Mouse (Mus musculus) testis, postnatal 14 days (tissue): ENCODE data around the gene Sdhc.
"Not testable (repeated sequence)": the region's sequence is repeated elsewhere in the genome, so short reads cannot be mapped to it uniquely, and the experiment has no call there.

Experiments used
- DNase-seq: peaks from one replicate; pipeline ENCODE4 v3.0.0; 2021; ENCODE audit warnings: low spot score

Gene Sdhc

DNA sequence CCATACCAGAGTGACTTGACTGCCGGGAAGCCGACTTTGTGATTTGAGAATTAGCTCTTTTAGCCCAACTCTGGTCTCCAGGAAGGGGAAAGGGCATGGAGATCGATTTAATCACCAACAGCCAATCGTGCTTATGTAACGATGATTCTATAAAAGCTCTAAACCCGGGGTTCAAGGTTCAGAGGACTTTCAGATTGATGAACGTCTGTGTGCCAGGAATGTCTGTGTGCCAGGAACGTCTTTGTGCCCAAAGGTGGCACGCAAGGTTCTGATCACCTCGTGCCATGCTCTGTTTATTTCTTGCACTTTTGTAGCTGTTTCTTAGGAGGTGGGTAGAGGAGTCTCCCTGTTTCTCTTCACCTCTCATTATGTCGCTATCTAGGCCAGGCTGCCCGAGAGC is 18.5 kb upstream of the Sdhc start:
- no peak for DNase-seq

DNA sequence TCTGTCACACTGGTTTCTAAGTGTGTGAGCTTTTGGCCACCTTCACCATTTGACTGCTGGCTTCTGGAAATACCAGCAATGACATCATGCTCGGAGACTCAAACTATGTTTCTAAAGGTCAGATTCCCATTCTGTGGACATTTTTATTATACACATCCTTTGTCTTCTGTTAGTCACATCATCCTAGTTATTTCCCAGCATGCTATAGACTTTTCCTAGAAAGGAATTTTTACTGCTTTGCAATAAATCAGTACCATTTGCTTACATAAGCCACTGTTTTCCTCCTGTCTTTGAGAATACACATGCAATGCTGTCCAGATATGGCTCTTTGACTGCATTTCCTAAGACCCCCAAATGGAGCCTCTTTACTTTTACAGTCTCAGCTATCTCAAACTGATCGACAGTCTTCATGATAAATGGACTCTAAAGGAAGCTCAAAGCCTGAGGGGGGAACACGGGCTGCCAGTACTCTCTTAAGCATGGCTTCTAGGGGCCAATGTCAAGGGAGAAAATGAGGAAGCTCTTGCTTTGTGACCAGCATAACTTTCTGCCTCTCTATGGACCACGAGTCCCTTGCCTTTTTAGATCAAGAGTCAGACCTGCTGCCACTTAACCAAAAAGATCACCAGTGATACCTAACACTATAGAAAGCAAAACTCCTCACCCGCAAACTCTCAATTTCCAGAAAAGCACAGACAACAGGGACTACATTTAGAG is 15.4 kb upstream of the Sdhc start:
- DNase-seq: no peak

DNA sequence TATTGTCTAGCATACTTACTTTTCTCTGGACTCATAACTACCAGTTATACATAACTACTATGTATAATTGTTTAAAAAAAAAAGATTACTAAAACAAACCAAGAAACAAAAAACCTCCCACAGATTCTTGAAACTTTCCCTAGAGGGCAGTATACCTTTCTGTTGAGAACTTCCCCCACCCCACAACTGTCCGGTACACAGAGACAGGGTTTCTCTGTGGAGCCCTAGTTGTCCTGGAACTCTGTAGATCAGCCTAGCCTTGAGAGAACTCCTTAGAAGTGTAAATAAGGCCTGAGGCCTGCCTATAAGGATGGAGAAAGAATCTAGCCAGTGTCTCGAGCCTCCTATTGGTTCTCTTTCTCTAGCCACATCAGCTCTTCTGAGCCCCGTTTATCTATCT is 13.9 kb upstream of the Sdhc start:
- DNase-seq: no peak

DNA sequence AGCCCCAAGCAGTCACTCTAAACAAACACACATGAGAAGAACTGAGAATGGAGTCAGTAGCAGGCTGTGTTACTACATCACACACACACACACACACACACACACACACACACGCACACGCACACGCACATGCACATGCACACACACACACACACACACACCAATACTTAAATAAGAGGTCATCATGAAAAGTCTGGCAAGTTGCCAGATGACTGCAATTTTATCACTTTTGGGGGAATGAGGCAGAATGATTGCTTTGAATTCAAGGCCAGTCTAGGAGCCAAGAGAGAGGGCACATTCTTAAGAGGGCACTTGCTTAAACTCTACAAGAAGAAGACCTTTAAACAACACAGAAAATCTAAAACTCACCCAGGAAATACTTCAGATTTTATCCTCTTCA is 12.1 kb upstream of the Sdhc start:
- no peak for DNase-seq

DNA sequence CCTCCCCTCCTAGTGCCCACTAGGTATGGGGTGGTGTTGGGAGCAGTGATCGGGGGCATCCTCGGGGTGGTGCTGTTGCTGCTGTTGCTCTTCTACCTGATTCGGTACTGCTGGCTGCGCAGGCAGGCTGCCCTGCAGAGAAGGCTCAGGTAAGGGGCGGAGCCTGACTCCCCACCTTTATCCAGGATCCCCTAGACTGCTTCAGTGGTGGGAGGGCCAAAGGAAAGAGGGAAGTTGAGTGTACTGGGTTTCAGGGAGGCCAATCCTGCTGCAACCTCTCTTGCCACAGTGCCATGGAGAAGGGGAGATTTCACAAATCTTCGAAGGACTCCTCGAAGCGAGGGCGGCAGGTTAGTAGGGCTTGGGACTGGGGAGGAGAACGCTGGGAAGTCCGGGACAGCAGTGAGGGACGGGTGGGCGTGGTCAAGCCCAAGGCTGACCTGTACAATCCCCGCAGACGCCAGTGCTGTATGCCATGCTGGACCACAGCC is 9.1 kb upstream of the Sdhc start:
- no peak for DNase-seq

DNA sequence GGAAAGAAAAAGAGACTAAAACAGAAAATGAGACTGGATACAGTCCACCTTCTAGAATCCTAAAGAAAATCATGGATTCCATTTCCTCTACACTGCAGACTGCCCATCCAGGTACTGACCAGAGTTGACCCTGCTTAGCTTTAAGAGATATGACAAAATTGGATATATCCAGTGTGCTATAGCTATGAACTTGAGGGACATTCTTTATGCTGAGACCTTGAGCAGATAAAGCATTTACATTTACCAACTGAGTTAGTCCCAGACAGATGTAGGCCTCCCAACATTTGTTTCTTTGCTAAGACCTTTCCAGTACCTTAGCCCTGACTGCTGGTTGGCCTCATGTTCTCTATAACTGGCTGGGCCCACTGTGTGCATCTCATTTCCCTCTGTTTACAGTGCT is 7.6 kb upstream of the Sdhc start:
- no peak for DNase-seq

DNA sequence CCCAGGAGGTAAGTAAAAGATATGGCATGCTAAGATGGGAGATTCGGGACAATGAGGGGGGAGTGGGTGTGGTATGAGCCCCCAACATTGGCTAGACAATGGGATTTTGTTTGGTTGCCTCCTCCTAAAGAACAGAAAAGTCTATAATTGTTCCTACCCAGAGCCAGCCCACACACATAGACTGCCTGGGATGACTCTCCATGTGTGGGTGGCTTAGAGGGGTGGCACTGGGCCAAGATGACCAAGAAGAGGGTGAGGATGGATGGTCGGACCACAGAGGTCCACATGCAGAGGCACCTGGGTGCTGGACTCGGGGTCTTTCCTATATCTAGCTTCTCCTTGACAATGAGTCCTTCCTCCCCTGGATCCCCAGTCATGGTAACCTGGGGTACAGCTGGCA is 6.2 kb upstream of the Sdhc start:
- DNase-seq: no peak

DNA sequence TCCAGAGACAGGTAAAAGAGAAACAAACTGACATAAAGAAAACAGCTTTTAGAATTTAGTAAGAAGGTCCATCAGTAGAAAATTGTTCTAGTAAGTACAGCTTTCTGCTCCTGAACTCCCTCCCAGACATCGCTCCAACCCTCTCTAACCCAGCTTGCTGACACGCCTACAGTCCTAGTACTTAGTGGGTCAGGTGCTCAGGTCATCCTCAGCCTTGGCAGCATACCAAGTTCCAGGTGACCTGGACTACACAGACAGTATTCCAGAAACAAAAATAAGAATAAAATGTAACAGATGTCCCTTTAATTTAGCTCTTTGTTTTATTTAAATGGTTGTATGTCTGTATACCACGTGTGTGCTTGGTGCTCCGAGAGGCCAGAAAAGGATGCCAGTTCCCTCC is 1.6 kb upstream of the Sdhc start:
- no peak for DNase-seq

DNA sequence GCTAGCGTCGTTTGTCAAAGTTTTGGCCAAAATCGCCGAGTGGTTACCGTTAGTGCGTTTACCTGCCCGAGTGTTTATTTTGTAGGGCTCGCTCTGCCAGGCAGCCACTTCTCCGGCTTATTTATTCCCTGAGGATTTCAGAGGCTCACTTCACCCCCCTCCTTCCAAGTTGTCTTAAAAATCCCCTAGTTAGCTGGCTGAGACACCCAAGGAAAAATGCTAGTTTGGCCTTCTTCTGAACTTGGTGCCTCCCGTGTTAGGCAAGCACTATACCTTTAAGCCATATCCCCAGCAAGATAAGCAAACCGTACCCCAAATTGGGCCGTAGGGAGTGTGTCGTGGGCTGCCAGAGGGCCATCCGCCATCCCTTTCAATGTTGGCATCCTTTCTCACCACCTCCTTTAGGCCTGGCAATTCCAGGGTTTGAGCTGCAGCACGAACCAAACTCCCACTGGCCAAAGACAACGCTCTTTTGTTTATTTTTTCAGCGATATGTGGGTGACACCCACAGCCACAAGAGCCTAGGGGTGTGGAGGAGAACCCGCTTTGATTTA is 512 bp upstream of the Sdhc start:
- DNase-seq: no peak

DNA sequence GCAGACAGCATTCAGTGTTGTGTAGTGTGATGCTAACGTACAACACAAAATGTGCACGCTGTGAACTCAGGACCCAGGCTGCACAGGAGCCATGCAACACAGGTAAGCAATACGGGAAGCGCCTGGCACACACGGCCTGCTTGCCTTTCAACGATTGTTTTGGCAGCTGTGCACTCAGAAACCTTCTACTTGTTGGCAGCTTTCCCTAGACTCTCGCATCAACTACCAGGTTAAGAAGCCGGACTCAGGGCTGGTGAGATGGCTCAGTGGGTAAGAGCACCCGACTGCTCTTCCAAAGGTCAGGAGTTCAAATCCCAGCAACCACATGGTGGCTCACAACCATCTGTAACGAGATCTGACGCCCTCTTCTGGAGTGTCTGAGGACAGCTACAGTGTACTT is 7.4 kb downstream of the Sdhc start:
- not testable (repeated sequence) for DNase-seq

DNA sequence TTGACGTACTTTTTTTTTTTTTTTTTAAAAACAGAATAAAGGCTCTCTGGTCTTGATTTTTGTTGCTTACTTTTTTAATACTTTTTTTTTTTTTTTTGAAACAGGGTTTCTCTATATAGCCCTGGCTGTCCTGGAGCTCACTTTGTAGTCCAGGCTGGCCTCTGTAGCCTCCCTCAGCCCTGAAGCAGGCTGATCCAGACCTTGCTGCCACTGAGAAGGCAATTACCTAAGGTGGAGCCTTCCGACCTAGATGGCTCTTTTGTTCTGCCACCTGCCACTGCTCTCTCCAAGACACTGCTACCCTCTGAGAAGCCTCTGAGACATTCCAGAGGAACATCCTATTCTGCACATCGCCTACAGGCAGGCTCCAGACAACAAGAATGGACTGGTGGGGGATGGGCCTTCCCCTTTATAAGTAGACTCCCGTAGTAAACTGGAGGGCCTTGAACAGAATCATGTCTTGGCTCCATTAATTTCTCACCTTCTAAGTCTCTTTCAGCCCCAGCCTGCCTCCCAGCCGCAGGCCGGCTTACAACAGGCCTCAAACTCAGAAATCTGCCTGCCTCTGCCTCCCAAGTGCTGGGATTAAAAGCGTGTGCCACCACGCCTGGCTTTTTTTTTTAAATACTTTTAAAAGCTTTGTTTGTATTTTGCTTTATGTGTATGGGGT is 12.8 kb downstream of the Sdhc start:
- DNase-seq: not testable (repeated sequence)

DNA sequence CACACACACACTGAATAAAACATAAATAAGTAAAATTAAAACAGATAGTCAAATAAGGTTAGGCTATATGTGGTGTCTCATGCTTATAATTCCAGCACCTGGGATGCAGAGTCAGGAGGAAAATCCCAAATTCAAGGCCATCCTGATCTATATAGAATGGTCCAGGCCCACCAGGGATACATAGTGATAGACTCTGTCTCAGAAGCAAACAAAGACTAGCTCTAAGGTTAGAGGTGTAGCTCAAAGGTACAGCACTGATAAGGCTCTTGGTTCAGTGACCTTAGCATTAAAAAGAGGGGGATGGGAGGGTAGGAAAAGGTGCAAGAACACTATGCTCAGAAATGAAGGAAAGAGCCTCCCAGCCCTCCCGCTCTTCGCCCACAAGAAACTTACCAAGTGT is 14.8 kb downstream of the Sdhc start:
- DNase-seq: no peak

DNA sequence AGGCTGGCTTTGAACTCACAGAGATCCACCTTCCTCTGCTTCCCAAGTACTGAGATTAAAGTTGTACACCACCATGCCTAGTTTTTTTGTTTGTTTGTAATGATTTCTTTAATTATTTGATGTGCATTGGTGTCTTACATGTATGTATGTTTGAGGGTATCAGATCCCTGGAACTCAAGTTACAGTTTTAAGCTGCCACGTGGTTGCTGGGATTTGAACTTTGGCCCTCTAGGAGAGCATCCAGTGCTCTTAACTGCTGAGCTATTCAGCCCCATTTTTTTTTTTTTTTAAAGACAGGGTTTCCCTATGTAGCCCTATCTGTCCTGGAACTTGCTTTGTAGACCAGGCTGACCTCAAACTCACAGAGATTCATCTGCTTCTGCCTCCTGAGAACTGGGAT is 19.4 kb downstream of the Sdhc start:
- DNase-seq: no peak

DNA sequence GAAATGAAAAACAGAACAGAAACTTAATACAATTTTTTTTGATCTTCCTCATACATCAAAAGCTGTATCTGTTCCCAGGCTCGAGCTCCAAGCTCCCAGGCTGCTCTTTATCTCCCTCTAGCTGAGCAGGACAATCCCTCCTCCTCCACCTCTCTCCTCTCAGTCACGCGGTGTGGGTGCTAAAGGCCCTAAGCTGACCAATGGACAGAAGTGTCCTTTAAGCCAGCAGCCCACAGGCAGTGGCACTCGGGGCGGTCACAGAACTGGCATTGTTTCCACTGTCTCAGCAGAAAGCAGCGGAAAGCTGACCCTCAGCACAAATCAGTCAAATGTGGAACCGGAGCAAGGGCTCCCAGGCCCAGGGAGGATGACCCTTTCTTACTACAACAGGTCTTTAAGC is 21.2 kb downstream of the Sdhc start:
- peak; percentile 73 for DNase-seq

DNA sequence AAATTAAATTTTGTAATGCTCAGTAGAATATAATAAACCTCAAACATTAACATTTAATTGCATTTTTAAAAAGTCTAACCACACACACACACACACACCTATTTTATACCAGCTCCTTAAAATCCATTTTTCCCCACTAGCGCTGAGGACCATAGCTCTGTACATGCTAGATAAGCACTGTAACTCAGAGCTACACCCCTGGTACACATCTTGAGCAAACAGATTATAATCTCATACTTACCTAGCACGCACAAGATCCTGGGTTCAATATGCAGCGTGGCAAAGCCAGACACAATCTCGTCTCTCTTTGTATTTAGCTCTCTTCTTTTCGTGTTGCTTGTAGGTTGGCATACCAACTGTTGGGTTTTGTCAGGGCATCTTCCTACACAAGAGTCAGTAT is 26.0 kb downstream of the Sdhc start:
- no peak for DNase-seq

DNA sequence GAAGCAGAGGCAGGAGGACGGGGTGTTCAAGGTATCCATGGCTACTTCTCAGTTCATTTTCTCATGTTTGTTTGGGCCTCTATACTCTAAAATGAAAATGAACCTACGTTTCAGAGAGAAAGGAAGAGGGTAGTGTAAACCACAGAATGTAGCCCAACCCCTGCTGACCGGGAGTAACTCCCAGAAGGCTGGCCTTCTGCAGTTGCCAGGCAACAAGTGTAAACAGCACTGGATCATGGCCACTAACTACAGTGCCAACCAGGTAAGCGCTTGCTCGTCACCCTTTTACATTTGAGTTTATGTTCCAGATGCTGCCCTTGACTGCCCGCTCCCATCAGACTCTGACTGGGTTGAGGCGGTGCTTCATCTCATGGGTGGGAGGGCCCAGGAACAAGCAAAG is 27.5 kb downstream of the Sdhc start:
- DNase-seq: no peak

DNA sequence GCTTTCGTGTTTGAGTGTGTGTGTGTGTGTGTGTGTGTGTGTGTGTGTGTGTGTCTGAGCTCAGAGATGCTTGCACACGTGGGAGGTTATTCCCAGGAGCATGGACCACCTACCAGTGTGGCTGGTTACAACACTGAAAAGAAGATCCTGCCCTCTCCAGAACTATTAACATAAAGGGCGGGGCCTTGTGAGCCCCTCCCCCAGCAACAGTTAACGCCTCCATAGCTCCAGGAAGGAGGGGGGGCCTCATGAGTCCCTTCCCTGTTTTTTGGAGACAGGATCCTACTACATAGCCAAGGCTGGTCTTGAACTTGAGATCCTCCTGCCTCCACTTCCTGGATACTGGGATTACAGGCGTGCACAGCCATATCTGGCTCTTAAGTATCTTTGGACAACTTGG is 28.6 kb downstream of the Sdhc start:
- no peak for DNase-seq

DNA sequence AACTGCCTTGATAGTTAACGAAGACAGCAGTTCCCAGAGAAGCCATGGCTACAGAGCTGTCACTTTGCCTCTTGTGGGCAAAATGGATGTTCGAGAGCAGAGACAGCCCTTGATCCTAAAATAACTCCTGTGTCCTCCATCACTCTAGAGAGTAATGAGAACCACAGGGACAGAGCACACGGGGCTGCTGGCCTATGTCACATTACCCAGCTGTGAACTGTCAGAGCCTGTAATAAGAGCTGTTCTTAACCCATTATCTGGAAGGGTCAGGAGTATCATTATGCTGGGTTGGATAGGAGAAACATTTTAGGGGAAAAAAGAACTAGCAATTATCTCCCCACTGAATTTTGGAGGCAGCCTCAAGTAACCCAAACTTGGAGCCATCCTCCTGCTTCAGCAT is 29.5 kb downstream of the Sdhc start:
- DNase-seq: no peak

DNA sequence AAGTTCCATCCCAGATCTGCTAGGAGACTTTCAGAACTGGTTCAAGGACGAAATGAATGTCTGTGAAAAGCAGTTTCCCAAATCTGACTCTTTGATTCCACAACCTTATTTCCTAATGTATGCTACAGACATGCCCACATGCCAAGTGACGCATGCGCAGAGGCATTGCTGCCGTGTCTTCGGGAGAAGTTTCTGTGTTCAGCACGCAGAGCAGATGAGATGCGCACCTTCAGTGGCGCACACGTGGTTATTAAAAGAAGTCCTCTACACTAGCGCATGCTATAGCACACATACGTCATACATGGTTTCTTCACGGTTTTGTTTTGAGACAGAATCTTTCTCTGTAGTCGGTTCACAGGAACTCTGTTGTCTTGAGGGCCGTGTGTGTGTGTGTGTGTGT is 31.0 kb downstream of the Sdhc start:
- no peak for DNase-seq

DNA sequence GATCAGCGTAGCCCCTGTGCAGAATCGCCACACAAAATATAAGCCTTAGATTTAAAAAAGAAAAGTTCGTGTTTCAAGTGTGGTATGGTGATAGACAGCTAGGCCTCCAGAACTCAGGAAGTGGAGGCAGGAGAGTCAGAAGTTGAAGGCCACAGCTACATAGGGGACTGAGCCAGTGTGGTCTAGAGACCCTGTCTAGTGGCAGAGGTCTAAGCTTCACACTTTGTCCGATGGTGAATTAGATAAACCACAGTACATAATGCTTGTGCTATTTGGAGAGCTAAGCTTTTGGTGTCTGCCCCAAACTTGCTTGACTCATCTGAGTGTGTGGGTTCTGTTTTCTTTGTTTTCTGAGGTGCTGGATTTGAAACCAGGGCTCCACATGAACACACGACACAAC is 31.4 kb downstream of the Sdhc start:
- no peak for DNase-seq

DNA sequence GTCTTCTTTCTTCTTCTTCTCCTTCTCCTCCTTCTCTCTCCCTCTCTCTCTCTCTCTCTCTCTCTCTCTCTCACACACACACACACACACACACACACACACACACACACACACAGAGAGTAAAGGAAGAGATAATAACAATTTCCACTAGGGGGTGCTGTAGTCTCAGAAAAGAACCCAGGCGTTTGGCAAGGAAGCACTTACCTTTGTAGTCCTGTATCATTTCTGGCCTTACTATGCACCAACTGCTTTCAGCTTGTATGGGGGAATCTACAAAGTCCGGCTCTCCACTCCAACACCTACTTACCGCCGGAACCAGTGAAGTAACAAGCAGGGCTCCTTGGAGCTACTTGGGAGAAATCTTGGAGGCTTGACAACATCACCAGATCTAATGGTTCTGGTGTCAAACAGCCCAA is 32.1 kb downstream of the Sdhc start:
- peak; percentile 36 for DNase-seq

DNA sequence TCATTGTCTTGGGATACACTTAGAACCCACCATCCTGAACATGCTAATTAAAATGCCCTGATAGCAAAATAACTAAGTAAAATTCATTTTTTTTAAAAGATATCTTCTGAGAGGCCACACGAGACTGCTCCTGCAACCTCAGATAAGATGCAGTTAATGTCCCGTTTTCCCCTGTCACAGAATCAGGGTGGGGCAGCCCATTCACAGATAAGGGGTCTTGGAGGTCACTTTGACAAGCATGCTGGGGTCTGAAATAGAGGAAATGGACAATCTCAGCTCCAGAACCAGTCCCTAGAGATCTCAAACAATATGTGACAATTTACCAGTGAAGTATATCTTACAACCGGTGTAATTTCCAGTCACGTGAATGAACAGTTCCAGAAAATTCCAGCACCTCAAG is 34.1 kb downstream of the Sdhc start:
- no peak for DNase-seq

DNA sequence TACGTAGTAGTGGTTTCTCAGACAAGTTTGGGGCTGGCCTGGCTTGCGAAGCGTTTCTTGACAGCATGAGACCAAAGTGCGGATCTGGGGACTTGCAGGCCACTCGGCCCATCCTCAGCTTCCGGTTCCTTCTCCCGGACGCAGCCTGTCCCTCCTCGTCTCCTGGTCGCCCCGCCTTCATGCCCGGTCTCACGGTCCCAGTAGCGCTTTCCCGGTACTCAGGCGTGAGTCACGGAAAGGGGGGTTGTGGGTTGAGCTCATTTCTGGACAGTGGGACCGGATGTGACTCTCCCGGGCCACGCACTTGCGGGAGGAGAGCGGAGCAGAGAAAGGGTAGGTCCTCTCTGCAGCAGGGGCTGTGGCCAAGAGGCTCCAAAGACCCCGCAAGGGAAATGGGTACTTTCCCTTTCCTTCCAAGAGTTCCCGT is 36.5 kb downstream of the Sdhc start, which contains the start of gene Cfap126:
Cfap126 (plus strand) TSS at position 46 of the 427 bp plus-strand sequence.
- peak; percentile 60 for DNase-seq

DNA sequence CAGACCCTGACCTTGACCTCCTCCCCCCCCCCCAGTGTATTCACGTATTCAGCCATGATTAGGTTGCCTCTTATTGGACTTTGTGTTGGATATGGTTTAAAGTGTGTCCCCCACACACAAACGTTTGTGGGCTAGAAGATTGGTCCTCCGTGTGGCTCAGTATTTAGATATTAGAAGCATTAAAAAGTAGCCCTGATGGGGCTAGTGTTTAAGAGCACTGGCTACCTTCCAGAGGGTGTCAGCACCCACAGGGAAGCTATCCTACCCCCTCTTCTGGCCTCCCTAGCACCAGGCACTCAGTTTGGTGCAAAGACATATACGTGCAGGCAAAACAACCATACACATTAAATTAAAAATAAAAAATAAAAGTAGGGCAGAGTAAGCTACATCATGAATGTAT is 37.4 kb downstream of the Sdhc start:
- no peak for DNase-seq
